ENCODE assay signal across 8 mouse cellular contexts in the genomic region with DNA sequence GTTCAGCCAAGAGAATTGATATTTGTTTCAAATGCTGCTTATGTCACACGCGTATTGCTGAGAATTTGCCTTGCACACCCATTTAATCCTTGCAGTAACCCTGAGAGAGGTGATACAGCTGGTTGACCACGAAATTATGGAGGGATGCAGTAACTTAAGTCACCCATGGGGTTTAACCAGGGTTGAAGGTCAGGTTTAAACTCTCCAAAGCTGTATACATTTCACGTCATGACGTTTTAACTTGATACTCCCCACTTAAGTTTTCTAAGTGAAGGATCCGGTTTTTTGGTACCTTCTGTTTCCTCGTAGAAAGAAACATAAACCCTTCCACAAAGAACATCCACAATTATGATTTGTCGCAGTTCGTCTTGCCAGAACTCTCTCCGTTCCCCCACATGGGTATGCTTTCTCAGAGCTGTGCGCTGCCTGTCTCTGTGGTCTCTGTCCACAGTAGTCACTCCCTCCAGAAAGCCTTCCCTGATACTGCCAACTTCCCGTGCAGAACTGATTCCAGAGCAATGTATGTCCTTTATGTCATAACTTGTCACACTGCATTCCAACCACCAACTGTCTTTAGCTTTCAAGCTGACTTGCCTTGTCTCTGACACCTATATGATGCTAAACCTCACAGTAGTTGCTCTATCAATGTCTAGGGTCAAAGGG. TPM values are rescaled to one million over a fixed set of nuclear protein-coding genes. Genes with fewer than 3 reads are reported as not detected.
DNase-seq lines count a peak whose midpoint lies in the region; ATAC-seq and TF ChIP-seq lines count a peak whose summit lies in the region.

No protein-coding gene starts in this region.

- peak overlapping the region; percentile 97 for H3K4me3 ChIP-seq in kidney, postnatal 0 days (replicated peaks; ENCODE audit: low read depth, low read length)
- peak overlapping the region; percentile 94 for H3K4me3 ChIP-seq in brown adipose tissue, adult 24 weeks (ENCODE audit: insufficient read depth, low read depth, low read length)
- peak overlapping the region; percentile 97 for H3K4me3 ChIP-seq in hindbrain, embryonic 12.5 days

- peak overlapping the region; percentile 96 for H3K9ac ChIP-seq in kidney, postnatal 0 days (ENCODE audit: low read depth, low read length)
- H3K9ac ChIP-seq in hindbrain, embryonic 12.5 days = peak overlapping the region; percentile 97

- no peaks in the 10 kb centered on the region for H3K36me3 ChIP-seq in kidney, postnatal 0 days (ENCODE audit: insufficient read depth, low read length)
- H3K36me3 ChIP-seq in hindbrain, embryonic 12.5 days = no peaks in the 10 kb centered on the region

- intact Hi-C loops in gastrocnemius, postnatal 14 days (cut with DNase I; ENCODE audit: low total_unique reads) = loop anchor here (5.0 kb wide), 1 partner anchor 76 kb away; no protein-coding TSS in a partner anchor

- no peaks in the 10 kb centered on the region for H3K9me3 ChIP-seq in kidney, postnatal 0 days (replicated peaks; ENCODE audit: low read length)
- no peaks in the 10 kb centered on the region for H3K9me3 ChIP-seq in hindbrain, embryonic 12.5 days (replicated peaks)

- no peak for DNase-seq in kidney, postnatal 0 days (ENCODE audit: low spot score)
- no peak for DNase-seq in kidney, postnatal 4 days
- no peak for DNase-seq in ovary, adult 18-20 months (ENCODE audit: low spot score)
- no peak for DNase-seq in Muller cell, postnatal 12 days (ENCODE audit: inconsistent ontology term)
- DNase-seq in gastrocnemius, postnatal 14 days = no peak

- no peaks in the 10 kb centered on the region for H3K27me3 ChIP-seq in kidney, postnatal 0 days (ENCODE audit: insufficient read depth, low read length)
- H3K27me3 ChIP-seq in hindbrain, embryonic 12.5 days = no peaks in the 10 kb centered on the region

- TF ChIP-seq CTCF in kidney, postnatal 0 days (IDR thresholded peaks at IDR 0.05; ENCODE audit: low read depth) = no peak

- ATAC-seq in kidney, postnatal 0 days (replicated peaks; ENCODE audit: low FRiP score, low read depth) = no peak; the same call in 1 of the 2 replicates
- ATAC-seq in hindbrain, embryonic 12.5 days (ENCODE audit: low FRiP score) = peak; percentile 36
- peak; percentile 28 for ATAC-seq in megakaryocyte-erythroid progenitor cell, adult 5-6 weeks (replicated peaks; ENCODE audit: low FRiP score, low TSS enrichment, poor library complexity, severe bottlenecking)

- H3K4me1 ChIP-seq in kidney, postnatal 0 days (replicated peaks; ENCODE audit: insufficient read depth, low read length) = peaks cover 17% of the 10 kb centered on the region; the same call in 1 of the 2 replicates
- H3K4me1 ChIP-seq in brown adipose tissue, adult 24 weeks (ENCODE audit: control insufficient read depth, insufficient read depth, insufficient read length, low read length) = peaks cover 12% of the 10 kb centered on the region
- peaks cover 36% of the 10 kb centered on the region for H3K4me1 ChIP-seq in hindbrain, embryonic 12.5 days

- H3K4me2 ChIP-seq in kidney, postnatal 0 days (ENCODE audit: low read length) = peak overlapping the region; percentile 87
- peak overlapping the region; percentile 85 for H3K4me2 ChIP-seq in hindbrain, embryonic 12.5 days (replicated peaks)

- WGBS in kidney, postnatal 0 days = 4% methylated on average over 12 of the region's 12 CpGs
- 4% methylated on average over 12 of the region's 12 CpGs for WGBS in hindbrain, embryonic 12.5 days

- peak overlapping the region; percentile 97; the same call in 1 of the 2 replicates for H3K27ac ChIP-seq in kidney, postnatal 0 days
- H3K27ac ChIP-seq in brown adipose tissue, adult 24 weeks (replicated peaks; ENCODE audit: low read depth, low read length) = peak overlapping the region; percentile 59
- peak overlapping the region; percentile 98 for H3K27ac ChIP-seq in hindbrain, embryonic 12.5 days

RNA-seq across cellular contexts. Expression of gene Camsap2, which starts 0.6 kb away (rescaled TPM):
- 8.1 and 8.6 TPM in 2 replicates for polyA plus RNA-seq in kidney, postnatal 0 days (2015; fragmentation: Nextera tagmentation; extraction: Ambion mirVana)
- 23.2 and 27.0 TPM in 2 replicates for polyA plus RNA-seq in brown adipose tissue, adult 24 weeks (2012; ENCODE audit: insufficient read depth, insufficient read length, missing spikeins)
- 38.2 and 39.7 TPM in 2 replicates for polyA plus RNA-seq in hindbrain, embryonic 12.5 days (2016; fragmentation: Nextera tagmentation; extraction: Ambion mirVana)
- 39.3 and 45.6 TPM in 2 replicates for total RNA-seq in megakaryocyte-erythroid progenitor cell, adult 5-6 weeks (2014; fragmentation: Nextera tagmentation)
- 56.3 and 64.4 TPM in 2 replicates for total RNA-seq in megakaryocyte-erythroid progenitor cell, adult 5-6 weeks (2017)
- 10 to 100 TPM; 14.7 to 15.8 TPM for total RNA-seq in gastrocnemius, postnatal 14 days (2021)
